Mouse (Mus musculus): Measurements from ENCODE around the gene H2afb2. TPM values are rescaled to one million over a fixed set of nuclear protein-coding genes. Genes with fewer than 3 reads are reported as not detected.

H2afb2 gene
- not detected in 2 replicates for polyA plus RNA-seq (2014; fragmentation: Nextera tagmentation; extraction: Ambion mirVana)

GRCm38 (mm10) chrX:116680878-116681277 lies at the start of gene H2afb2:
H2afb2 (plus strand) TSS chrX:116681178.
- 91% methylated on average over 6 of the region's 6 CpGs for WGBS
- no peak within 1 kb of the TSS for H3K27ac ChIP-seq (ENCODE audit: low read depth, low read length)
- no peaks in the 10 kb centered on the region for H3K9me3 ChIP-seq (replicated peaks; ENCODE audit: control insufficient read depth, low read length)
- no peak within 1 kb of the TSS for H3K4me3 ChIP-seq (ENCODE audit: low read depth, low read length)
- H3K27me3 ChIP-seq (replicated peaks; ENCODE audit: control insufficient read depth, insufficient read depth, low read length): no peaks in the 10 kb centered on the region
- no peaks in the 10 kb centered on the region for H3K36me3 ChIP-seq (ENCODE audit: control insufficient read depth, insufficient read depth, low read length)
- no peaks in the 10 kb centered on the region for H3K4me1 ChIP-seq (ENCODE audit: control insufficient read depth, insufficient read depth, low read length)
- H3K4me2 ChIP-seq (ENCODE audit: low read length): no peak within 1 kb of the TSS
- ATAC-seq (no peak), DNase-seq (ENCODE audit: low spot score) (no peak)
- H3K9ac ChIP-seq (ENCODE audit: low read length): no peak within 1 kb of the TSS

Other genes starting within 250 kb of the H2afb2 start
- gene Cpxcr1, start 232.2 kb upstream of the H2afb2 start, polyA plus RNA-seq (2014; fragmentation: Nextera tagmentation; extraction: Ambion mirVana): not detected in 2 replicates

All from forebrain, embryonic 14.5 days (tissue).